Mouse (Mus musculus): ENCODE measurements around the gene Tufm. TPM values are rescaled to one million over a fixed set of nuclear protein-coding genes. Genes with fewer than 3 reads are reported as not detected.

Tufm gene
- polyA plus RNA-seq, 1 experiment: 100 TPM

- no peaks in the 10 kb centered on the region for H3K9me3 ChIP-seq (replicated peaks; ENCODE audit: control insufficient read depth, insufficient read depth, low read length, poor library complexity, severe bottlenecking)
- no peaks in the 10 kb centered on the region for H3K27me3 ChIP-seq (ENCODE audit: control insufficient read depth, insufficient read depth, low read length, poor library complexity, severe bottlenecking)
- H3K36me3 ChIP-seq (ENCODE audit: control insufficient read depth, insufficient read depth, low read length, poor library complexity, severe bottlenecking): peaks cover 10% of the 10 kb centered on the region
- H3K27ac ChIP-seq (ENCODE audit: insufficient read depth, low read length): no peak overlapping the region
- peaks cover 3% of the 10 kb centered on the region for H3K4me1 ChIP-seq (ENCODE audit: control insufficient read depth, insufficient read depth, low read length)
- H3K9ac ChIP-seq (ENCODE audit: low read depth, poor library complexity, severe bottlenecking): no peak overlapping the region
- TF ChIP-seq CTCF (IDR thresholded peaks at IDR 0.05; ENCODE audit: low read depth, low read length) (no peak), EP300 (IDR thresholded peaks at IDR 0.05; ENCODE audit: insufficient read depth, low read depth, low read length) (no peak), POLR2A (IDR thresholded peaks at IDR 0.05; ENCODE audit: insufficient read depth, low read length) (no peak)
- no peak overlapping the region for H3K4me3 ChIP-seq (ENCODE audit: low read depth, low read length)
These were observed 20.5 kb upstream of the Tufm start for GRCm38 (mm10) chr7:126466707-126467106.

GRCm38 (mm10) chr7:126467271-126467670 lies 19.9 kb upstream of the Tufm start:
- Histone ChIP-seq H3K9ac (ENCODE audit: low read depth, poor library complexity, severe bottlenecking) (no peak overlapping the region), H3K4me1 (ENCODE audit: control insufficient read depth, insufficient read depth, low read length) (peaks cover 3% of the 10 kb centered on the region), H3K36me3 (ENCODE audit: control insufficient read depth, insufficient read depth, low read length, poor library complexity, severe bottlenecking) (peaks cover 10% of the 10 kb centered on the region), H3K27ac (ENCODE audit: insufficient read depth, low read length) (no peak overlapping the region), H3K4me3 (ENCODE audit: low read depth, low read length) (no peak overlapping the region), H3K27me3 (ENCODE audit: control insufficient read depth, insufficient read depth, low read length, poor library complexity, severe bottlenecking) (no peaks in the 10 kb centered on the region), H3K9me3 (replicated peaks; ENCODE audit: control insufficient read depth, insufficient read depth, low read length, poor library complexity, severe bottlenecking) (no peaks in the 10 kb centered on the region)
- no peak for TF ChIP-seq POLR2A (IDR thresholded peaks at IDR 0.05; ENCODE audit: insufficient read depth, low read length)
- TF ChIP-seq CTCF (IDR thresholded peaks at IDR 0.05; ENCODE audit: low read depth, low read length): peak; percentile 66

- Histone ChIP-seq H3K36me3 (ENCODE audit: control insufficient read depth, insufficient read depth, low read length, poor library complexity, severe bottlenecking) (peaks cover 13% of the 10 kb centered on the region), H3K4me1 (ENCODE audit: control insufficient read depth, insufficient read depth, low read length) (peaks cover 3% of the 10 kb centered on the region), H3K27ac (ENCODE audit: insufficient read depth, low read length) (no peak overlapping the region), H3K27me3 (ENCODE audit: control insufficient read depth, insufficient read depth, low read length, poor library complexity, severe bottlenecking) (no peaks in the 10 kb centered on the region), H3K9me3 (replicated peaks; ENCODE audit: control insufficient read depth, insufficient read depth, low read length, poor library complexity, severe bottlenecking) (no peaks in the 10 kb centered on the region), H3K4me3 (ENCODE audit: low read depth, low read length) (peak overlapping the region; percentile 43), H3K9ac (ENCODE audit: low read depth, poor library complexity, severe bottlenecking) (no peak overlapping the region)
- TF ChIP-seq CTCF (IDR thresholded peaks at IDR 0.05; ENCODE audit: low read depth, low read length) (no peak), POLR2A (IDR thresholded peaks at IDR 0.05; ENCODE audit: insufficient read depth, low read length) (no peak), EP300 (IDR thresholded peaks at IDR 0.05; ENCODE audit: insufficient read depth, low read depth, low read length) (no peak)
These were observed 19.1 kb upstream of the Tufm start for GRCm38 (mm10) chr7:126467834-126468627.

DNA sequence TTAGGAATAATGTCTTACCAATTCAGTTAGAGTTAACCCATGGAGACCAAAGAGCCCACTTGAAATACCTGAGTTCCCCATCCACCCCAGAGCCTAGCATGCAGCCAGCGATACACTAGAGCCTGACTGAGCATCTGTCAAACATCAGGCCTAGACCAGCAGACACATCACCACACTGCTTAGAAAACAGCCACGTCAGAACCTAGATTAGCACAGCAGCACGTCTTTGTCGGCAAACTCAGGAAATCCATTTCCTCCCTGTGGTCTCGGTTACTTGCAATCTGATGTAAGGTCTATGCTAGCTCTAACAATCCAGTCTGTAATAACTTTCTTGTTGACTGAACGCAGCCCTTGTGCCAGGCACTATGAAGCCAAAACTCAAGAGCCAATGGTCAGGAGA lies 17.1 kb upstream of the Tufm start:
- no peaks in the 10 kb centered on the region for H3K4me1 ChIP-seq (ENCODE audit: control insufficient read depth, insufficient read depth, low read length)
- no peaks in the 10 kb centered on the region for H3K9me3 ChIP-seq (replicated peaks; ENCODE audit: control insufficient read depth, insufficient read depth, low read length, poor library complexity, severe bottlenecking)
- H3K36me3 ChIP-seq (ENCODE audit: control insufficient read depth, insufficient read depth, low read length, poor library complexity, severe bottlenecking): peaks cover 13% of the 10 kb centered on the region
- no peak overlapping the region for H3K4me3 ChIP-seq (ENCODE audit: low read depth, low read length)
- H3K27ac ChIP-seq (ENCODE audit: insufficient read depth, low read length): no peak overlapping the region
- TF ChIP-seq CTCF (IDR thresholded peaks at IDR 0.05; ENCODE audit: low read depth, low read length): no peak
- no peak for TF ChIP-seq POLR2A (IDR thresholded peaks at IDR 0.05; ENCODE audit: insufficient read depth, low read length)
- no peak for TF ChIP-seq EP300 (IDR thresholded peaks at IDR 0.05; ENCODE audit: insufficient read depth, low read depth, low read length)
- no peaks in the 10 kb centered on the region for H3K27me3 ChIP-seq (ENCODE audit: control insufficient read depth, insufficient read depth, low read length, poor library complexity, severe bottlenecking)
- H3K9ac ChIP-seq (ENCODE audit: low read depth, poor library complexity, severe bottlenecking): no peak overlapping the region

- H3K27ac ChIP-seq (ENCODE audit: insufficient read depth, low read length): no peak overlapping the region
- H3K27me3 ChIP-seq (ENCODE audit: control insufficient read depth, insufficient read depth, low read length, poor library complexity, severe bottlenecking): no peaks in the 10 kb centered on the region
- no peaks in the 10 kb centered on the region for H3K4me1 ChIP-seq (ENCODE audit: control insufficient read depth, insufficient read depth, low read length)
- H3K36me3 ChIP-seq (ENCODE audit: control insufficient read depth, insufficient read depth, low read length, poor library complexity, severe bottlenecking): peaks cover 13% of the 10 kb centered on the region
- no peaks in the 10 kb centered on the region for H3K9me3 ChIP-seq (replicated peaks; ENCODE audit: control insufficient read depth, insufficient read depth, low read length, poor library complexity, severe bottlenecking)
- TF ChIP-seq POLR2A (IDR thresholded peaks at IDR 0.05; ENCODE audit: insufficient read depth, low read length) (no peak), EP300 (IDR thresholded peaks at IDR 0.05; ENCODE audit: insufficient read depth, low read depth, low read length) (no peak), CTCF (IDR thresholded peaks at IDR 0.05; ENCODE audit: low read depth, low read length) (no peak)
- H3K4me3 ChIP-seq (ENCODE audit: low read depth, low read length): no peak overlapping the region
- no peak overlapping the region for H3K9ac ChIP-seq (ENCODE audit: low read depth, poor library complexity, severe bottlenecking)
These were observed 15.8 kb upstream of the Tufm start for GRCm38 (mm10) chr7:126471361-126471760.

GRCm38 (mm10) chr7:126471853-126472252 lies 15.3 kb upstream of the Tufm start:
- TF ChIP-seq EP300 (IDR thresholded peaks at IDR 0.05; ENCODE audit: insufficient read depth, low read depth, low read length): no peak
- TF ChIP-seq POLR2A (IDR thresholded peaks at IDR 0.05; ENCODE audit: insufficient read depth, low read length): no peak
- TF ChIP-seq CTCF (IDR thresholded peaks at IDR 0.05; ENCODE audit: low read depth, low read length): no peak

More at GRCm38 (mm10) chr7:126471853-126472252, 15.3 kb upstream of the Tufm start:
- Histone ChIP-seq H3K27ac (ENCODE audit: insufficient read depth, low read length) (no peak overlapping the region), H3K4me3 (ENCODE audit: low read depth, low read length) (no peak overlapping the region), H3K4me1 (ENCODE audit: control insufficient read depth, insufficient read depth, low read length) (no peaks in the 10 kb centered on the region), H3K36me3 (ENCODE audit: control insufficient read depth, insufficient read depth, low read length, poor library complexity, severe bottlenecking) (peaks cover 13% of the 10 kb centered on the region), H3K9ac (ENCODE audit: low read depth, poor library complexity, severe bottlenecking) (no peak overlapping the region), H3K27me3 (ENCODE audit: control insufficient read depth, insufficient read depth, low read length, poor library complexity, severe bottlenecking) (no peaks in the 10 kb centered on the region), H3K9me3 (replicated peaks; ENCODE audit: control insufficient read depth, insufficient read depth, low read length, poor library complexity, severe bottlenecking) (no peaks in the 10 kb centered on the region)
